Mouse (Mus musculus): ENCODE data around the gene Nrtn. TPM values are rescaled to one million over a fixed set of nuclear protein-coding genes. Genes with fewer than 3 reads are reported as not detected.

Nrtn gene
- total RNA-seq, 2 experiments from 2014 or later: 2.1 to 3.0 TPM

GRCm38 (mm10) chr17:56723419-56724161, 33.7 kb downstream of the Nrtn start:
- no peak for DNase-seq (ENCODE audit: low spot score in 2 of 2)

- no peak for DNase-seq (ENCODE audit: low spot score in 2 of 2)
Measured at GRCm38 (mm10) chr17:56722441-56722840, 34.9 kb downstream of the Nrtn start.

- peak; percentile 93 to 94 for DNase-seq (ENCODE audit: low spot score in 2 of 2)
Measured at GRCm38 (mm10) chr17:56717363-56718058, 39.8 kb downstream of the Nrtn start, which contains the start of the genes Ndufa11 and Vmac. Gene Ndufa11 (plus strand): TSS chr17:56717767. Gene Vmac (minus strand): TSS chr17:56718022.

- DNase-seq (ENCODE audit: low spot score in 2 of 2): peak; percentile 97 to 98
Measured at GRCm38 (mm10) chr17:56716655-56717362, 40.5 kb downstream of the Nrtn start.

GRCm38 (mm10) chr17:56715914-56716654, 41.2 kb downstream of the Nrtn start:
- DNase-seq (ENCODE audit: low spot score in 2 of 2): no peak

- DNase-seq (ENCODE audit: low spot score in 2 of 2): no peak
Measured at GRCm38 (mm10) chr17:56715360-56715759, 42.0 kb downstream of the Nrtn start.

GRCm38 (mm10) chr17:56709708-56710107, 47.6 kb downstream of the Nrtn start:
- DNase-seq (ENCODE audit: low spot score in 2 of 2): no peak

GRCm38 (mm10) chr17:56708692-56709091, 48.6 kb downstream of the Nrtn start:
- no peak for DNase-seq (ENCODE audit: low spot score in 2 of 2)

- no peak for DNase-seq (ENCODE audit: low spot score in 2 of 2)
Measured at GRCm38 (mm10) chr17:56706515-56706914, 50.8 kb downstream of the Nrtn start.

GRCm38 (mm10) chr17:56703038-56703437, 54.3 kb downstream of the Nrtn start:
- no peak for DNase-seq (ENCODE audit: low spot score in 2 of 2)

Other genes with a start within 250 kb of the Nrtn start
- gene Znrf4, start 245.1 kb downstream of the Nrtn start, total RNA-seq (2021): not detected
- gene Gm20219, start 203.1 kb downstream of the Nrtn start, total RNA-seq (2021): 1 to 10 TPM; 1.9 to 2.1 TPM
- 100 to 1,000 TPM; 127 TPM for gene Safb2, start 172.9 kb downstream of the Nrtn start, total RNA-seq (2021)
- gene Safb, start 172.7 kb downstream of the Nrtn start, total RNA-seq (2021): 100 to 1,000 TPM; 131 to 147 TPM
- 100 to 1,000 TPM; 151 to 160 TPM for gene 2410015M20Rik, start 147.8 kb downstream of the Nrtn start, total RNA-seq (2021)
- 100 to 1,000 TPM; 403 to 409 TPM for gene Rpl36, start 144.1 kb downstream of the Nrtn start, total RNA-seq (2021)
- 10 to 100 TPM; 65.4 to 68.3 TPM for gene Lonp1, start 130.6 kb downstream of the Nrtn start, total RNA-seq (2021)
- under 1 TPM; 0.48 to 0.86 TPM for gene Catsperd, start 129.4 kb downstream of the Nrtn start, total RNA-seq (2021)
- gene Ranbp3, start 84.2 kb downstream of the Nrtn start, total RNA-seq (2021): 10 to 100 TPM; 83.9 to 85.3 TPM
- 100 to 1,000 TPM; 220 to 270 TPM for gene Ndufa11, start 39.8 kb downstream of the Nrtn start, total RNA-seq (2021)
- 10 to 100 TPM; 10.4 to 12.5 TPM for gene Vmac, start 39.5 kb downstream of the Nrtn start, total RNA-seq (2021)
- gene Dus3l, start 7.2 kb upstream of the Nrtn start, total RNA-seq (2021): 10 to 100 TPM; 60.9 to 66.3 TPM
- gene Prr22, start 12.7 kb upstream of the Nrtn start, total RNA-seq (2021): under 1 TPM; 0.35 to 0.57 TPM
- 1 to 10 TPM; 3.0 to 4.2 TPM for gene Rfx2, start 73.5 kb upstream of the Nrtn start, total RNA-seq (2021)
- not detected for gene Acsbg2, start 116.9 kb upstream of the Nrtn start, total RNA-seq (2021)
- gene 1700061G19Rik, start 117.9 kb upstream of the Nrtn start, total RNA-seq (2021): under 1 TPM; 0.24 to 0.28 TPM
- gene Mllt1, start 177.9 kb upstream of the Nrtn start, total RNA-seq (2021): 10 to 100 TPM; 59.6 to 64.8 TPM
- gene Acer1, start 224.6 kb upstream of the Nrtn start, total RNA-seq (2021): not detected
- 10 to 100 TPM; 56.1 to 58.3 TPM for gene Clpp, start 232.8 kb upstream of the Nrtn start, total RNA-seq (2021)
- 10 to 100 TPM; 18.2 to 22.3 TPM for gene Alkbh7, start 239.8 kb upstream of the Nrtn start, total RNA-seq (2021)
- not detected for gene Pspn, start 242.5 kb upstream of the Nrtn start, total RNA-seq (2021)

Data from layer of hippocampus, postnatal 14 days (tissue).